In genomic region chr11:76570741-76571612, GRCm38 (mm10) we compare ENCODE assay signal across 9 mouse cellular contexts. TPM values are rescaled to one million over a fixed set of nuclear protein-coding genes. Genes with fewer than 3 reads are reported as not detected.
A peak's percentile ranks its signal among the peaks of the same experiment; 100 is the strongest.
DNase-seq lines count a peak whose midpoint lies in the region; ATAC-seq and TF ChIP-seq lines count a peak whose summit lies in the region.
"Had no signal": no experiment of that assay in that cellular context is flagged by ENCODE, and none has a peak within 500 bp of the region (broad histone marks: within the 10 kb centered on the region; RNA-seq: fewer than 3 reads in every experiment).

No protein-coding gene starts in this region.

- H3K9me3 ChIP-seq in ES-Bruce4 (replicated peaks; ENCODE audit: control insufficient read depth, insufficient read depth, low read length, poor library complexity, severe bottlenecking): no peaks in the 10 kb centered on the region
- H3K9me3 ChIP-seq in embryonic facial prominence, embryonic 12.5 days: no peaks in the 10 kb centered on the region
- no peaks in the 10 kb centered on the region for H3K9me3 ChIP-seq in hindbrain, embryonic 12.5 days (replicated peaks)
- no peaks in the 10 kb centered on the region for H3K9me3 ChIP-seq in midbrain, postnatal 0 days (ENCODE audit: low read length)
- H3K9me3 ChIP-seq: G1E had no signal

- intact Hi-C loops in left cerebral cortex, postnatal 4 days (cut with DNase I): loop anchor here (10.0 kb wide), 1 partner anchor 46 kb away; no protein-coding TSS in a partner anchor

- TF ChIP-seq EP300 in ES-Bruce4 (IDR thresholded peaks at IDR 0.05; ENCODE audit: insufficient read depth, low read depth, low read length): no peak

- peak; percentile 70 for ATAC-seq in embryonic facial prominence, embryonic 12.5 days (ENCODE audit: insufficient number of reproducible peaks, insufficient read depth, low FRiP score, low TSS enrichment)
- peak; percentile 79 for ATAC-seq in hindbrain, embryonic 12.5 days (ENCODE audit: low FRiP score)
- ATAC-seq in midbrain, postnatal 0 days (ENCODE audit: low FRiP score): peak; percentile 81

- no peaks in the 10 kb centered on the region for H3K36me3 ChIP-seq in ES-Bruce4 (ENCODE audit: control insufficient read depth, insufficient read depth, low read length, poor library complexity, severe bottlenecking)
- no peaks in the 10 kb centered on the region for H3K36me3 ChIP-seq in embryonic facial prominence, embryonic 12.5 days
- no peaks in the 10 kb centered on the region for H3K36me3 ChIP-seq in hindbrain, embryonic 12.5 days
- no peaks in the 10 kb centered on the region for H3K36me3 ChIP-seq in midbrain, postnatal 0 days (ENCODE audit: insufficient read depth, low read length)
- H3K36me3 ChIP-seq: G1E had no signal

- no peak for TF ChIP-seq POLR2A in ES-Bruce4 (IDR thresholded peaks at IDR 0.05; ENCODE audit: insufficient read depth, low read length)

- 1% methylated on average over 64 of the region's 66 CpGs for WGBS in embryonic facial prominence, embryonic 12.5 days
- under 1% methylated on average over 66 of the region's 66 CpGs for WGBS in hindbrain, embryonic 12.5 days
- 1% methylated on average over 52 of the region's 66 CpGs for WGBS in midbrain, postnatal 0 days

- no peak for TF ChIP-seq CTCF in ES-Bruce4 (IDR thresholded peaks at IDR 0.05; ENCODE audit: low read depth, low read length)
- TF ChIP-seq CTCF in midbrain, postnatal 0 days (IDR thresholded peaks at IDR 0.05): peak; percentile 33

- H3K4me2 ChIP-seq in embryonic facial prominence, embryonic 12.5 days (replicated peaks): peak overlapping the region; percentile 84
- H3K4me2 ChIP-seq in hindbrain, embryonic 12.5 days (replicated peaks): peak overlapping the region; percentile 98
- H3K4me2 ChIP-seq in midbrain, postnatal 0 days (ENCODE audit: low read depth, low read length, poor library complexity, severe bottlenecking): peak overlapping the region; percentile 86

- peak overlapping the region; percentile 57 for H3K9ac ChIP-seq in ES-Bruce4 (ENCODE audit: low read depth, poor library complexity, severe bottlenecking)
- peak overlapping the region; percentile 75 for H3K9ac ChIP-seq in embryonic facial prominence, embryonic 12.5 days
- peak overlapping the region; percentile 78 for H3K9ac ChIP-seq in hindbrain, embryonic 12.5 days
- H3K9ac ChIP-seq in midbrain, postnatal 0 days (replicated peaks; ENCODE audit: low read length, poor library complexity, severe bottlenecking): peak overlapping the region; percentile 85

- H3K27me3 ChIP-seq in ES-Bruce4 (ENCODE audit: control insufficient read depth, insufficient read depth, low read length, poor library complexity, severe bottlenecking): no peaks in the 10 kb centered on the region
- H3K27me3 ChIP-seq in embryonic facial prominence, embryonic 12.5 days: 0 out of 2 replicates have a peak, but pooled peaks cover 5% of the 10 kb centered on the region
- H3K27me3 ChIP-seq in hindbrain, embryonic 12.5 days: peaks cover 17% of the 10 kb centered on the region; the same call in 1 of the 2 replicates
- no peaks in the 10 kb centered on the region for H3K27me3 ChIP-seq in midbrain, postnatal 0 days (ENCODE audit: insufficient read depth, low read length)

- DNase-seq in cerebellum, postnatal 10 days: peak; percentile 64 to 73
- no peak for DNase-seq in cerebellum, adult 9-10 months
- DNase-seq in left cerebral cortex, postnatal 4 days: peak; percentile 53
- DNase-seq in midbrain, postnatal 0 days (ENCODE audit: low spot score): peak; percentile 77
- peak; percentile 59 for DNase-seq in thymus, postnatal 4 days

- H3K4me1 ChIP-seq in ES-Bruce4 (ENCODE audit: control insufficient read depth, insufficient read depth, low read length): peaks cover 4% of the 10 kb centered on the region
- H3K4me1 ChIP-seq in embryonic facial prominence, embryonic 12.5 days: peaks cover 51% of the 10 kb centered on the region
- peaks cover 34% of the 10 kb centered on the region for H3K4me1 ChIP-seq in hindbrain, embryonic 12.5 days
- H3K4me1 ChIP-seq in midbrain, postnatal 0 days (ENCODE audit: insufficient read depth, low read length): peaks cover 8% of the 10 kb centered on the region

- H3K4me3 ChIP-seq in ES-Bruce4 (ENCODE audit: low read depth, low read length): peak overlapping the region; percentile 76
- peak overlapping the region; percentile 62 for H3K4me3 ChIP-seq in embryonic facial prominence, embryonic 12.5 days
- peak overlapping the region; percentile 73 for H3K4me3 ChIP-seq in hindbrain, embryonic 12.5 days
- peak overlapping the region; percentile 55 for H3K4me3 ChIP-seq in midbrain, postnatal 0 days (ENCODE audit: low read depth, low read length)

- H3K27ac ChIP-seq in ES-Bruce4 (ENCODE audit: insufficient read depth, low read length): no peak overlapping the region
- peak overlapping the region; percentile 63; the same call in 1 of the 2 replicates for H3K27ac ChIP-seq in embryonic facial prominence, embryonic 12.5 days
- H3K27ac ChIP-seq in hindbrain, embryonic 12.5 days: peak overlapping the region; percentile 40; the same call in 1 of the 2 replicates
- peak overlapping the region; percentile 67 for H3K27ac ChIP-seq in midbrain, postnatal 0 days (ENCODE audit: low read depth, low read length)

RNA-seq across cellular contexts. Expression of gene Abr, which starts 51.1 kb away (rescaled TPM):
- 28.1 and 30.6 TPM in 2 replicates for polyA plus RNA-seq in ES-Bruce4 (2011; ENCODE audit: insufficient read depth, insufficient read length, low read depth, missing spikeins)
- 46.7 and 48.6 TPM in 2 replicates for polyA plus RNA-seq in embryonic facial prominence, embryonic 12.5 days (2016; fragmentation: Nextera tagmentation; extraction: Ambion mirVana)
- polyA plus RNA-seq in hindbrain, embryonic 12.5 days (2016; fragmentation: Nextera tagmentation; extraction: Ambion mirVana): 85.3 and 93.4 TPM in 2 replicates
- total RNA-seq in left cerebral cortex, postnatal 4 days (2021): 100 to 1,000 TPM; 267 to 280 TPM
- 243 and 250 TPM in 2 replicates for total RNA-seq in midbrain, postnatal 0 days (2014; rRNA removed)
- 99.4 and 102 TPM in 2 replicates for polyA plus RNA-seq in midbrain, postnatal 0 days (2015; fragmentation: Nextera tagmentation; extraction: Ambion mirVana)
- polyA plus RNA-seq: G1E had no signal
